Mouse (Mus musculus) embryonic fibroblast, embryonic 13.5 days (primary cell): ENCODE measurements around the gene Ptgdr.

Experiments used
- CTCF ChIP-seq: IDR thresholded peaks from 2 replicates; pipeline ENCODE4 v1.5.1; 2011; ENCODE audit warnings: mild to moderate bottlenecking, control low read depth, low read length, moderate library complexity, borderline replicate concordance; ENCODE audit not compliant: insufficient read depth
- POLR2A ChIP-seq: IDR thresholded peaks from 2 replicates; pipeline ENCODE4 v1.6.1; 2011; ENCODE audit warnings: low read depth, mild to moderate bottlenecking, control low read depth, low read length, moderate library complexity

GRCm38 (mm10) chr14:44863086-44863485 lies 3.9 kb upstream of the Ptgdr start:
- no peak for TF ChIP-seq CTCF
- TF ChIP-seq POLR2A: no peak
